Mouse (Mus musculus) cerebellum, postnatal 25 days (tissue): Measurements from ENCODE around the gene Atp6ap2.
A peak's percentile ranks its signal among the peaks of the same experiment; 100 is the strongest.
"Not testable (repeated sequence)": the region's sequence is repeated elsewhere in the genome, so short reads cannot be mapped to it uniquely, and the experiment has no call there.

Source experiments
- DNase-seq, 2 experiments: peaks; one replicate each; pipeline ENCODE4 v3.0.0; 2021; ENCODE audit warnings: mixed read lengths in 2 of 2

The Atp6ap2 gene

DNA sequence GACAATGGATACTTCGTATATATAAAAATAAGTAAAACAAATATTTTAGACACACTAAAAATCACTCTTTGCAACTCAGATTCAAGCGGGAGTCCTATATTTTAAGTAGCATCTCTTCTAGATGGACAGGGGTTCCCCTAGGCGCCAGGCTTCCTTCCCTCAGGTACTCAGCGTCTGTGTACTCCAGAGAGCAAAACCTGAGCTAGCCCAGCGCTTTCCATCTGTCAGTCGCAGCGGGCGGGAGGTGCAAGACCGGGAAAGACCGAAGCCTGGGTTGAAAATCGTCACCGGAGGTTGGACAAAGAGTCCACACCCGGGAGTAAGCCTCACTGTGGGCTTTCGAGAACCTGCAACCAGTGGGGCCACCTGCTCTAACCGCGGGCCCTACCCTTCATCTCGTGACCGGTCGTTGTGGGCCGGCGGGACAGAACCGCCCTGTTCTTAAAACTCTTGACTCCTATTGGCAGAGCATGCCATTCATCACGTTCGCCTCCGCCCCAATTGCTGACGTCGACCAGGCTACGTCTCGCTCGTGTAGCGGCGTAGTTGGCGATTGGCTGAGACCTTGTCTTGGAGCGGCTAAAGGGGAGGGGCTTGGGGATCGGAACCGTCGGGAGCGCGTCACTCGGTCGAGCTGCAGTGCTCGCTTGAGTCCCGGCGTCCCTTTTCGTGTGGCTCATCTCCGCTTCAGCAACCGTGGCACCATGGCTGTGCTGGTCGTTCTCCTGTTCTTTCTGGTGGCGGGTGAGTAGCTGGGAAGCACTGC lies at the start of gene Atp6ap2:
TSS of gene Atp6ap2 (plus strand) at position 610 of the 766 bp plus-strand sequence.
- peak; percentile 90 to 92 for DNase-seq

DNA sequence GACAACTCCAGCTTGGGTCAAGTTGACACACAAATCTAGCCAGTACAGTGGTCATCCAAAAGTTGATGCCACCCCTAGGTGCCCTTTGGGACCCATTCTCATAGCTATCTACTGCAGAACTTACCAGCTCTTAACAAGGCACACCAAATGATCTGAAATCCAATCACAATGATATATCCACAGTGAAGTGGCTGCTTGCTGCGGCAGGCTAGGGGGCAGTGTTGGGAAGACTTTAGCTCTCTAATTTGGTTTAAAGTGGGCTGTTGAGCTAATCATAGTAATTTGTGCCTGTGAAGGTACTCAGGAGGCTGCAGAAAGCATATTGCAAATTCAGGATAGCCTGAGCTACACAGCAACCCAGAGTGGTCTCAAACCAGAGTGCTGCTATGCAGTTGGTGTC lies 43.2 kb upstream of the Atp6ap2 start:
- DNase-seq: no peak

DNA sequence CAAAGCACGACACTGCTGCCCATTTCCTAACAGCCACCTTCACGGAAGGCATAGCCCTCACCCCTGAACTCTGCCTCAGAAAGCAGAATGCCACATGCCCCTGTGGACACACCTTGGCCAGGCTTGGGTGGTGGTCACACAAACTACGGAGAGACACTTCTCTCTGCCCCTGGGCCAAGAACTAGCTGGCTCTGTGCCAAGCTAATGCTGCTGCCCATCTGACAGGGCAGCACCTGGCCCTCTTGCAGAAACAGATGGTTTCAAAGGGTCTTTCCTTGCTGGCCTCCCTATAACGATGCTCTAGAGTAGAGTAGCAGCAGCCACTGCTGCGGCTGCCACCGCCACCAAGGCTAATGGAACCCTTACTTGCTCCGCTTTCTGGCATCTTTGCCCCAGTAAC lies 30.5 kb upstream of the Atp6ap2 start:
- peak; percentile 6 to 42 for DNase-seq

DNA sequence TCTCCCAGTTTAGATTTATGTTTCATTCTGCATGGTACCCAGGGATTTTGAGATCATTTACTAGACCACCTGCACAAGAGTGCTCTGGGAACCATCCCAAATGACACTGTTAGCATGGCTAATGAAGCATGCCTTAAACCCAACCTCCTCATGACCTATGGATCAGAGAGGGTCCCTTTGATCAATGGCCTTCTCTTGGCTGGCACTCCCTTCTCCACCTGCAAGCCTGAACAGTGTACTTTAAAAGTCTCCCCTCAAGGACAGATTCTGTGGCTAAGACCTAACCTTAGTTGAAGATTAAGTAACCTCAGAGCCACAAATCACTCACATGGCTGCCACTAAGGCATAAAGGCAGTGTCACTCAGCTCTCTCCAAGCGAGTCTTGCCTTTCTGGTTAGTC lies 16.2 kb upstream of the Atp6ap2 start:
- DNase-seq: no peak

DNA sequence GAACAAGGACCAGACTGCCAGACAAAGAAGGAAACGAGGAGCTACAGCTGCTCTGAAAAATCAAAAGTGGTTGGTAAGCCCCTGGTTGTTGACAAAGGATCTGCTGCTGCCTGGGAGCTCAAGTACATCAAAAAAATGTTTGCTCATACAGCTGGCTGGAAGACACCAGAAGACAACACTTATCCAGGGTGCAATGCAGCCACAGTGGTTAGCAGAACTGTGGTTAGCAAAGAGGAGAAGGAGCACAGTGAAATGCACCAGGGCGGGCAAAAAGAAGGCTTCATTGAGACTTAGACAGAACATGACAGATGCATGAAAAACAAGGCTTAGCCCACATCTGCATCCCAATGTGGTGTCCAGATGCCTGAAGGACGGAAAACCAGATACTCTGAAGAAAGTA lies 9.7 kb upstream of the Atp6ap2 start:
- no peak for DNase-seq

DNA sequence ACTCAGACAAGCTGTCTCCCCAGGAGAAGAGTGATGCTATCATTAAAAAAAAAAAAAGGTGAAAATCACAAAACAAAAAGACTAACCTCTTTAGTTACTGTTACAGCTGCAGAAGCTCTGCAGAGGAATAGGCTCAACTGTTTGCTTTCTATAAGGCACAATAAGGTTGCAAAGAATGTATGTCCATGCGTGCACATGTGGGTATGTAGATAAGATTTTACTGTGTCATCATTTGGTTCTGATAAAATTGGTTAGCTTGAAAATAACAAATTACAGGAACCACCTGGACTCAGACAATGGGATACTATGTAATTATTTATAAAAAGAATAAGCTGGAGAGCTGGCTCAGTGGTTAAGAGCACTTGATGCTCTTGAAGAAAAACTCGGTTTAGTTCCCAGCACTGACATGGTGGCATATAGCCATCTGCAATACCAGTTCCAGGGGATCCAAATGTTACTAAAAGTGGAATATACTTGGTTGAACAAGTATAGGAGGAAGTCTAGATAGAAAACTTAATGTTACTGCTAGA lies 9.2 kb upstream of the Atp6ap2 start:
- no peak for DNase-seq

DNA sequence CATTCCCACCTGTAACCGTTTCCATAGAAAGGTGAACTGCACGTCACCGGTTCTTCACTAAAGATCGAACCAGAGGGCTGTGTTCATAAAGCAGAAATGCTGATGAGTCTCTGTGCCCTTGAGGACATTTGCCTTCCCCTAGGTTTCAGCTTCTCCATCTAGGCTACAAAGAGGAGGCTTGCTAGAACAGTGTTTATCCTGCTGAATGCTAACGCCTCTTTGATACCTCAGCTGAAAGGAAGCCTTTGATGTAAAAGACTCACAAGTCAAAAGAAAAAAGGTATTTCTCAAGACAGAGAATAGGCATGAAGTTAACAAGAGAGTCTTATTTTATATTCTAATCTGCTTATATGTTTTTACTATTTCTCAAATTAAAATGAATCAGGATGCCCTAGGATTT lies 4.3 kb upstream of the Atp6ap2 start:
- no peak for DNase-seq

DNA sequence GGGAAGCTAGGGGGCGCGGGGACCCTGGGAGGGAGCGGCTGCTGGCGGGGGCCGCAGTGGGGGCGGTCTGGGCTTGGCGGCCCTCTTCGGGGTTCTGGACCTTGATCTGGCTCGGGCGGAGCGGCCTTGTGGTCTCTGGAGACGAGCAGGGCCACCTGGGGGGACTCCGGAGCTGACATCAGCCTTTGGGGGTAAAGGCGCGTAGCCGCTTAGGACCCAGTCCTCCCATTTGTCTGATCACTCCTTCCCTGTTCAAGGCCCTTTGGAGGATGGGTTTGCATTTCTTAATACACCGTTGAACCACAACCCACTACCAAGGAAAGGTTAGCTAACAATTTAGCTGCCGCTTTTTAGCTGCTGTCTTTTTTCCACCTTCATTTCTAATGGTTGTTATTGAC lies 356 bp downstream of the Atp6ap2 start:
- DNase-seq: no peak

DNA sequence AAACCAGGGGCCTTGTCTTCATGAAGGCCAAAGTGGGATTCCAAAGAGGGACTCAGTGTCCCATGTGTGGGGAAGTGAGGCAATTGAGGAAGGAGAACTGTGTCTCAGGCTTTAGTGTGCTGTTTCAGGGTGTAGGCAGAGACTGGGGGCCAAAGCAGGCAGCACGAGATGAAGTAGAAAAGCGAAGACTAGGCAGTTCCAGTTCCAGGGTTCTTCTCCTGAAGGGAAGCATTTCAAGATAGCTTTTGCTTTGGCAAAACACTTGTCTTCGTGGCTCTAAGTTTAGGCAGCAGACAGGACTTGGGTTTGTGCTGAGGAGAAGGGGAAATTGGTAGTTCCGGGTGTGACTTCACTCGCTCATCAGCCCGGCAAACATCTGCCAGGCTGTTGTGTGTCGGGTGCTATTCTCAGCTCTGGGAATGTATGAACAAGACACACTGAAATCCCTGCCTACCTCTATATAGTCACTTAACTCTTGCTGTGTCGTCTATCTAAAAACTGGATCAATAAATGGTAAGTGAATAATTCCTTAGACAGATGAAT lies 3.9 kb downstream of the Atp6ap2 start:
- DNase-seq: no peak

DNA sequence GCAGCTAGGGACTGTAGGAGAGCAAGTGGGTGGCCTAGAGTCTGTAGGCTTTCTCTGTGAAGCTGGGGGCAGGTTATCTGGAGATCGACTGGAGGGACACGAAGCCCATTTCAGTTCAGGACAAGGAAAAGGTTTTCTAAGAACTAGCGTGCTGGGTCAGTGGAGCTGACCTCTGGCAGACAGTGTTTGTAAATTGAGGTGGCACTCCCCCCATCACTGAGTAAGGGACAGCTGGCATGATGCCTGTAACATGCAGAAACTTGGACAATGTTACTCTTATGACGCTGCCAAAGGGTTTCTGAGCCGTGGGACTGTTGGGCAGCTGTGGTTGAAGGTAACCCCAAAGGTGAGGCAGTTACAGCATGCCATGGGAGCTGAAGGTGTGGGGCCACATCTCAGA lies 4.4 kb downstream of the Atp6ap2 start:
- no peak for DNase-seq

DNA sequence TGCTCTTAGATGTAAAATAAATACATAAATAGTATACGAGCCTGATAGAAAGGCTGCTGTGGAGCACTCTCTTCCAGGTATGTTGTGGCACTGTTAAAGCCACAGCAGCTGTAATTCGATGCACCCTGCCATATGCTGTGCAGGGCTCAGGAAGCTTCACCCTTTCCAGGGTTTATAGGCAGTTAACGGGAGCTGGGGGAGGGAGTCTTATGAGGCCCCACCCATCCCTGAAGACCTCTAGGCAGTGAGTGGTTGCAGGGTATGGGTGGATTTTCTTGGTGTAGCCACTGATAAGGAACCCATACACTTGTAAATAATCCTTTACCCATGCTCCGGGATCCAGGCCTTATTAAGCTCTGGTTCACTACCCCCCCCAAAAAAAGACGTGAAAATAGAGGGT lies 6.2 kb downstream of the Atp6ap2 start:
- DNase-seq: no peak

DNA sequence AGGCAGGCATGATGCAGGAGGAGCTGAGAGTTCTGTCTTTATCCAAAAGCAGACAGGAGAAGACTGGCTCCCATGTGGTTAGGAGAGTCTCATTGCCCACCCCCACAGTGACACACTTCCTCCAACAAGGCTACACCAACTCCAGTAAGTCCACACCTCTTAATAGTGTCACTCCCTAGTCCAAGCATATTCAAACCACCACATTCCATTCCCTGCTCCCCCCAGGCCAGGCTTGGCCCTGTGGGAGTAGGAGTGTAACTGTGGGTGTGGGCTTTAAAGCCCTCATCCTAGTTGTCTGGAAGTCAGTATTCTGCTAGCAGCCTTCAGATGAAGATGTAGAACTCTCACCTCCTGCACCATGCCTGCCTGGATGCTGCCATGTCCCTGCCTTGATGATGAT lies 22.9 kb downstream of the Atp6ap2 start:
- not testable (repeated sequence) for DNase-seq

DNA sequence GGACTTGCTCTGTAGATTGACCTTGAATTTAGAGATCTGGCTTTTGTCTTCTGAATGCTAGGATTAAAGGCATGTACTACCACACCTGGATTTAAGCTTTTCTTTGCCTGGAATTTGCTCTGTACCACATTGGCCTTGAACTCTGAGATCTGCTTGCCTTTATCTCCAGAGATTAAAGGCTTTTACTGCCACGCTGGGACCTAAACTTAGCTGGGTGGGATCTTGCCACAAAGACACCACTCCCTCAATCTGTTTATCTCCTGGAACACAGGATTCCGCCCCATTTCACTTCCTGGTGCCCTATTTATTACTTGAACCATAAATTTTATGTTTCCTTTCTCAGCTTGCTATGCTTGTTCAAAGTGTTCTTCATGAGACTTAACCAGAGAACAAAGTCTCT lies 23.6 kb downstream of the Atp6ap2 start:
- no peak for DNase-seq

DNA sequence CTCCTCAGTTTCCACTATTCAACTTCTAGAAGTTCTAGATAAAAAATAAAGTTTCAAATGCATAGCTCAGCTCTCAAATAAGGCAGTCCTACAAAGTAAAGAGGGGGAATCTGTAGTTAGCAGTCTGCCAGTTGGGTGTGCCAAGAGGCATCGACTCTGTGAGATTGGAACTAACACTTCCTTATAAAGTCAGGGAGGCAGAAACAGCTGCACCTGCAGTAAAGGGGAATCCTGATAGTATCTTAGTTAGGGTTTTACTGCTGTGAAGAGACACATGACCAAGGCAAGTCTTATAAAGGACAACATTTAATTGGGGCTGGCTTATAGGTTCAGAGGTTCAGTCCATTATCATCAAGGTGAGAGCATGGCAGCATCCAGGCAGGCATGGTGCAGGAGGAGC lies 24.8 kb downstream of the Atp6ap2 start:
- DNase-seq: not testable (repeated sequence)

DNA sequence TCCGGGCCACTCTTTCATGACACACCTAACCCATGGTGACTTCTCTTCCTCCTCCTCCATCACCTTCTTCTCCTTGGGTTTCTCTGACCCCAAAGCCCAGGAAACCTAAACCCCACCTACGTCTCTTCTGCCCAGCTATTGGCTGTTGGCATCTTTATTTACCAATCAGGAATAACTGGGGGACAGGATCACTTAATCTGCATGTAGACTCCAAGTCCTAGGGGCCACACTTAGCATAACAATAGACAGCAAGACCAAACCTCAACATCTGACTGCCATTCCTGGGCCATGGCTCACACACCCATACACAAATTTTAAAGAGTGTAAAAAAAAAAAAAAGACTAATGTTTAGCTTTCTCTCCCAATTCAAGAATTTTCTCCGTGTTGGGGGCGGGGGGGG lies 37.5 kb downstream of the Atp6ap2 start:
- no peak for DNase-seq

DNA sequence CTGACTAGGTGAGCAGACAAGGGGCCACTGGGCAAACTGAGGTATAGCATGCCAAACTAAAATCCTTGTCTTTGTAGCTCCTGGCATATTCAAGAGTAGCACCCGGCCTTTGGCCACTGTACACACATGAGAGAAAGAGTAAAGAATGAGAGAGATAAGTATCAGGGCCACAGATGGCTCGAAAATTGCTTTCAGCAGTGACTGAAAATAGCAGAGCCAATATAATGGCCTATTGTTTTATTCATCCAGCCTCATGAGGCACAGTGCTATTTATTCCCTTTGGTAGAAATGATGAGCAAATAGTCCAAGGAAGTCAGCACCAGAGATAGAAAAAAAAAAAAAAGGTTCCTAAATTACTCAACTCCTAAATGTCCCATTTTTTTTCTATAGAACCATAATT lies 57.4 kb downstream of the Atp6ap2 start:
- no peak for DNase-seq

DNA sequence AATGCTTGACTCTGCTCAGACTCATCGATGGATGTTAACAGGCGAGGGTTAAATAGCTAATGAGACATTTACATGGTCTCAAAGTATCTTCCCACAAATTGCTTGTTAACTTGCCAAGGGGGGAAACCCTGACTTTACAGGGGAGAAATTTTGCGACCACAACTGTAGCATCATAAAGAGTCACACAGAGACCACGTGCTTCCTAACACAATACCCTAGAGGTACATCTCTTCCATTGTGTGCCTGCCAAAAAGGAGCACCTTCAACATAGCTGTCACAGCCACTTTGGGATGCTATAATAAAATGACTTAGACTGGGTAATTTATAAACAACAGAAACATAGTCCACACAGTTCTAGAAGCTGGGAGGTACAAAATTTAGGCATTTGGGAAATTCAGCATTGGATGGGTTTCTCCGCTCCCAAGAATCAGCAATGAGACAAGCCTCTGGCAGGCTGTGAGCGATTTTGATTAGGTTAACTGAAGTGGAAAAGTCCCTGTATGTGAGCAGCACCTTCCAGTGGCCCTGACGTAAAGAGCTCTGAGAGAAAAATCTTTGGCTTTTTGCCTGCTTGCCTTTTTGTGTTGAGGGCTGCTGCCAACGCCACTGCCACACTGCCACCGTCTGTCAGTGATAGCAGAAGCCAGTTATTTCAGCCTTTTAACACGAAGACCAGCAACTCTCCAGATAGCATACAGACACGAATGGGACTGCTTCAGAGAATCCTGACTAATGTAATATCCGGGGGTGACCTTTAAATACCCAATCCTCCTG lies 58.1 kb downstream of the Atp6ap2 start:
- DNase-seq: peak; percentile 35 to 67

DNA sequence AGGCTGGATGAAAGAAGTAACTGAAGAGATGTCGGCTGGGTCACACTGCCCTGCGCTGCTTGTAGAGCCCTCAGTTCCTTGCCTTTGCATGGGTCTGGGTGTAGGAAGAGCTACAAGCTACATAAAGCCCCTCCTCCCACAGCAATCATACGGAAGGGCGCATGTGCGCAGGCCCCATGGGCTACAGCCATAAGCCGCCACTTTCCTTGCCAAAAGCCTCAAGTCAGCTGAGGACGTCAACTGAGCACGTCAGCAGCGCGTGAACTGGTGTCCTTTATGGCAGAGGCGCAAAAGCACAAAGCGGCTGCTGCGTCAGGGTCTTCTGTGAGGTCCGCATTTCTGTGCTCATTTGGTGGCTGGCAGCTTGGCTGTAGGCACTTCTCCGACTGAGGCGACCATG lies 64.3 kb downstream of the Atp6ap2 start:
- no peak for DNase-seq

DNA sequence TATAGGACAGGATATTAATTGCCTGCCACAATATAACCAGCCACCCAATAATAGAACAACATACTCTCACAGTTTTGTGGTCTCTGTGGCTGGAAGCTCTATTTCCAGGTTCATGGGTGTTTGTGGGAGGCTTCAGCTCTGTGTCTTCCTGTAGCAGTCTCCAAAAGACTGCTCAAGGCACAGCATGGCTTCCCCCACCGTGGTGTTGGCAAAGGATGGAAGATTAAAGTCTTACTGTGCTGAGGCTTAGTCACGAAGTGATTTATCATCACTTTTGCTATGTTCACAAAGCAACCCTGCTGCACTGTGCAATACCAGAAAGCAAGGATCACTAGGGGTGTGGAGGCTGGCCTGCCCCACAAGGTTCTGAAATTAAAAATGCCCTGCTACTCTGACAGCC lies 66.3 kb downstream of the Atp6ap2 start:
- no peak for DNase-seq
